Mouse (Mus musculus) midbrain, embryonic 11.5 days (tissue): ENCODE data around the gene Idh2. TPM values are rescaled to one million over a fixed set of nuclear protein-coding genes. Genes with fewer than 3 reads are reported as not detected.

Experiments used
- ATAC-seq: fragments of 200-750 bp; cut with Nextera tagmentation; 2 replicates; pipeline ENCODE4 v1.8.0; 2017; ENCODE audit warnings: moderate TSS enrichment, moderate library complexity; ENCODE audit not compliant: low FRiP score
- DNase-seq: peaks from one replicate; pipeline ENCODE4 v3.0.0; 2015; ENCODE audit warnings: low spot score; ENCODE audit errors: missing footprints
- H3K27ac ChIP-seq: fragments of 300-500 bp; sonication (generic); 2 replicates; pipeline ENCODE4 v1.5.1; 2014; ENCODE audit warnings: low read depth, low read length
- H3K27me3 ChIP-seq: fragments of 300-500 bp; sonication (generic); 2 replicates; pipeline ENCODE4 v1.6.1; 2014; ENCODE audit warnings: mild to moderate bottlenecking, low read length, moderate library complexity, mixed read lengths; ENCODE audit not compliant: control insufficient read depth, insufficient read depth
- H3K36me3 ChIP-seq: fragments of 300-500 bp; sonication (generic); 2 replicates; pipeline ENCODE4 v1.6.1; 2014; ENCODE audit warnings: mild to moderate bottlenecking, low read length, moderate library complexity, mixed read lengths; ENCODE audit not compliant: control insufficient read depth, insufficient read depth
- H3K4me1 ChIP-seq: fragments of 300-500 bp; sonication (generic); 2 replicates; pipeline ENCODE4 v1.6.1; 2014; ENCODE audit warnings: low read length; ENCODE audit not compliant: control insufficient read depth, insufficient read depth
- H3K4me2 ChIP-seq: fragments of 300-500 bp; sonication (generic); 2 replicates; pipeline ENCODE4 v1.6.1; 2014; ENCODE audit warnings: mild to moderate bottlenecking, moderate library complexity
- H3K4me3 ChIP-seq: fragments of 300-500 bp; sonication (generic); 2 replicates; pipeline ENCODE4 v1.5.1; 2014; ENCODE audit warnings: low read depth, low read length
- H3K9ac ChIP-seq: fragments of 300-500 bp; sonication (generic); 2 replicates; pipeline ENCODE4 v1.6.1; 2014; ENCODE audit warnings: low read length
- H3K9me3 ChIP-seq: fragments of 300-500 bp; sonication (generic); 2 replicates; pipeline ENCODE4 v1.6.1; 2016; ENCODE audit warnings: low read length; ENCODE audit not compliant: control insufficient read depth
- WGBS: fragments of 180-500 bp; shearing (Covaris S2); extraction: QIAGEN DNeasy Blood & Tissue Kit; methylation state at CpG from one replicate; pipeline ENCODE4 v1.1.7; 2014; 5-methylcytosine and 5-hydroxymethylcytosine counted together
- polyA plus RNA-seq: library from polyadenylated mRNA; unstranded; fragments of >200 nt; fragmentation: Nextera tagmentation; extraction: Ambion mirVana; gene quantifications from 2 replicates; pipeline ENCODE4 v1.2.1, GENCODE M21; 2014

Idh2 gene
- polyA plus RNA-seq, 1 experiment from 2014 or later = 357 TPM

- H3K4me2 ChIP-seq = no peak overlapping the region
- H3K36me3 ChIP-seq = no peaks in the 10 kb centered on the region; the same call in 1 of the 2 replicates
- H3K27ac ChIP-seq = no peak overlapping the region
- WGBS = 88% methylated on average over 9 of the region's 9 CpGs
- ATAC-seq = no peak
- no peak for DNase-seq
- H3K27me3 ChIP-seq = no peaks in the 10 kb centered on the region; the same call in 1 of the 2 replicates
- no peak overlapping the region for H3K4me3 ChIP-seq
- no peak overlapping the region for H3K9ac ChIP-seq
- peaks cover 21% of the 10 kb centered on the region for H3K4me1 ChIP-seq
- H3K9me3 ChIP-seq = no peaks in the 10 kb centered on the region; the same call in 1 of the 2 replicates
These were observed 3.8 kb downstream of the Idh2 start for GRCm38 (mm10) chr7:80111066-80112045.

- Histone ChIP-seq H3K9ac (no peak overlapping the region), H3K4me3 (no peak overlapping the region), H3K36me3 (peaks cover 5% of the 10 kb centered on the region; the same call in 1 of the 2 replicates), H3K9me3 (no peaks in the 10 kb centered on the region; the same call in 1 of the 2 replicates), H3K4me1 (no peaks in the 10 kb centered on the region), H3K27ac (no peak overlapping the region), H3K27me3 (no peaks in the 10 kb centered on the region), H3K4me2 (no peak overlapping the region)
- WGBS = 96% methylated on average over 1 of the region's 1 CpGs
- DNase-seq = no peak
- no peak for ATAC-seq
These were observed 8.8 kb downstream of the Idh2 start for GRCm38 (mm10) chr7:80106441-80106840.

- no peaks in the 10 kb centered on the region for H3K4me1 ChIP-seq
- no peaks in the 10 kb centered on the region; the same call in 1 of the 2 replicates for H3K9me3 ChIP-seq
- no peak for ATAC-seq
- no peak overlapping the region for H3K9ac ChIP-seq
- no peak overlapping the region for H3K27ac ChIP-seq
- no peak overlapping the region for H3K4me3 ChIP-seq
- H3K36me3 ChIP-seq = peaks cover 9% of the 10 kb centered on the region; the same call in 1 of the 2 replicates
- 93% methylated on average over 4 of the region's 4 CpGs for WGBS
- no peak for DNase-seq
- no peak overlapping the region for H3K4me2 ChIP-seq
- no peaks in the 10 kb centered on the region for H3K27me3 ChIP-seq
These were observed 9.4 kb downstream of the Idh2 start for GRCm38 (mm10) chr7:80105637-80106390.

GRCm38 (mm10) chr7:80103335-80103734, 11.9 kb downstream of the Idh2 start:
- H3K4me2 ChIP-seq = no peak overlapping the region
- no peak overlapping the region for H3K4me3 ChIP-seq
- H3K27me3 ChIP-seq = no peaks in the 10 kb centered on the region
- no peak overlapping the region for H3K9ac ChIP-seq
- WGBS = 86% methylated on average over 3 of the region's 3 CpGs
- ATAC-seq = no peak
- no peak for DNase-seq
- H3K36me3 ChIP-seq = peaks cover 31% of the 10 kb centered on the region
- no peaks in the 10 kb centered on the region for H3K4me1 ChIP-seq
- H3K27ac ChIP-seq = no peak overlapping the region
- H3K9me3 ChIP-seq = no peaks in the 10 kb centered on the region; the same call in 1 of the 2 replicates

- H3K27ac ChIP-seq = no peak overlapping the region
- no peak overlapping the region for H3K4me2 ChIP-seq
- no peak overlapping the region for H3K9ac ChIP-seq
- H3K36me3 ChIP-seq = peaks cover 49% of the 10 kb centered on the region
- WGBS = 94% methylated on average over 13 of the region's 13 CpGs
- H3K27me3 ChIP-seq = no peaks in the 10 kb centered on the region
- DNase-seq (no peak), ATAC-seq (no peak)
- no peaks in the 10 kb centered on the region for H3K9me3 ChIP-seq
- H3K4me3 ChIP-seq = no peak overlapping the region
- no peaks in the 10 kb centered on the region for H3K4me1 ChIP-seq
These were observed 16.7 kb downstream of the Idh2 start for GRCm38 (mm10) chr7:80098389-80098976.

- H3K36me3 ChIP-seq = peaks cover 50% of the 10 kb centered on the region
- H3K4me3 ChIP-seq = no peak overlapping the region
- no peak overlapping the region for H3K27ac ChIP-seq
- ATAC-seq = 0 out of 2 replicates have a peak, but pooled peaks have one; percentile 32
- no peak overlapping the region for H3K9ac ChIP-seq
- H3K27me3 ChIP-seq = no peaks in the 10 kb centered on the region
- H3K4me2 ChIP-seq = no peak overlapping the region
- no peaks in the 10 kb centered on the region for H3K4me1 ChIP-seq
- no peaks in the 10 kb centered on the region for H3K9me3 ChIP-seq
- WGBS = 92% methylated on average over 20 of the region's 20 CpGs
- no peak for DNase-seq
These were observed 19.4 kb downstream of the Idh2 start for GRCm38 (mm10) chr7:80095598-80096309.

- DNase-seq = no peak
- no peak overlapping the region for H3K9ac ChIP-seq
- no peak overlapping the region for H3K4me2 ChIP-seq
- ATAC-seq = no peak
- no peaks in the 10 kb centered on the region for H3K27me3 ChIP-seq
- no peak overlapping the region for H3K27ac ChIP-seq
- H3K36me3 ChIP-seq = peaks cover 39% of the 10 kb centered on the region
- H3K9me3 ChIP-seq = no peaks in the 10 kb centered on the region
- no peak overlapping the region for H3K4me3 ChIP-seq
- H3K4me1 ChIP-seq = no peaks in the 10 kb centered on the region
- WGBS = 85% methylated on average over 5 of the region's 5 CpGs
These were observed 20.7 kb downstream of the Idh2 start for GRCm38 (mm10) chr7:80094481-80094880.

- no peak overlapping the region for H3K9ac ChIP-seq
- no peak for DNase-seq
- no peak for ATAC-seq
- no peak overlapping the region; the same call in 1 of the 2 replicates for H3K27ac ChIP-seq
- no peak overlapping the region for H3K4me3 ChIP-seq
- H3K9me3 ChIP-seq = no peaks in the 10 kb centered on the region
- no peaks in the 10 kb centered on the region for H3K27me3 ChIP-seq
- H3K4me2 ChIP-seq = no peak overlapping the region
- 89% methylated on average over 9 of the region's 9 CpGs for WGBS
- H3K36me3 ChIP-seq = peaks cover 26% of the 10 kb centered on the region
- no peaks in the 10 kb centered on the region for H3K4me1 ChIP-seq
These were observed 22.7 kb downstream of the Idh2 start for GRCm38 (mm10) chr7:80092351-80093046.
